Mouse (Mus musculus): Measurements from ENCODE around the gene Zfp428.

Zfp428 gene

GRCm38 (mm10) chr7:24523723-24524122, 16.9 kb downstream of the Zfp428 start:
- no peak for DNase-seq

GRCm38 (mm10) chr7:24524978-24525377, 18.2 kb downstream of the Zfp428 start:
- DNase-seq = no peak

- DNase-seq = peak; percentile 83 to 89
These were observed 19.0 kb downstream of the Zfp428 start for GRCm38 (mm10) chr7:24525686-24526420.

- DNase-seq = no peak
These were observed 22.1 kb downstream of the Zfp428 start for GRCm38 (mm10) chr7:24528861-24529260.

- peak in 1 of 2 experiments; percentile 42 for DNase-seq
These were observed 22.8 kb downstream of the Zfp428 start for GRCm38 (mm10) chr7:24529580-24529979.

GRCm38 (mm10) chr7:24530062-24530931, 23.5 kb downstream of the Zfp428 start, which contains the start of gene Irgq:
Gene Irgq (plus strand): TSS chr7:24530689.
- peak; percentile 99 for DNase-seq

- DNase-seq = peak; percentile 85 to 86
These were observed 24.6 kb downstream of the Zfp428 start for GRCm38 (mm10) chr7:24531211-24531971.

GRCm38 (mm10) chr7:24533031-24533571, 26.3 kb downstream of the Zfp428 start:
- no peak for DNase-seq

GRCm38 (mm10) chr7:24533806-24534205, 27.0 kb downstream of the Zfp428 start:
- DNase-seq = peak in 1 of 2 experiments; percentile 31

GRCm38 (mm10) chr7:24534301-24534700, 27.5 kb downstream of the Zfp428 start:
- no peak for DNase-seq

GRCm38 (mm10) chr7:24537081-24537480, 30.3 kb downstream of the Zfp428 start:
- DNase-seq = no peak

- peak; percentile 85 to 89 for DNase-seq
These were observed 30.8 kb downstream of the Zfp428 start for GRCm38 (mm10) chr7:24537591-24537990.

- DNase-seq = peak in 1 of 2 experiments; percentile 36
These were observed 31.3 kb downstream of the Zfp428 start for GRCm38 (mm10) chr7:24538154-24538553.

GRCm38 (mm10) chr7:24538701-24539100, 31.9 kb downstream of the Zfp428 start:
- no peak for DNase-seq

- DNase-seq = no peak
These were observed 32.9 kb downstream of the Zfp428 start for GRCm38 (mm10) chr7:24539686-24540085.

GRCm38 (mm10) chr7:24544506-24544905, 37.7 kb downstream of the Zfp428 start:
- no peak for DNase-seq

GRCm38 (mm10) chr7:24546068-24546614, 39.3 kb downstream of the Zfp428 start, which contains the start of the genes Pinlyp and Xrcc1:
Gene Pinlyp (minus strand): TSS chr7:24546118.
Gene Xrcc1 (plus strand): TSS chr7:24546289.
- peak in 1 of 2 experiments; percentile 34 for DNase-seq

GRCm38 (mm10) chr7:24546634-24547389, 40.0 kb downstream of the Zfp428 start:
- peak; percentile 99 to 100 for DNase-seq

GRCm38 (mm10) chr7:24547534-24548036, 40.8 kb downstream of the Zfp428 start:
- DNase-seq = peak in 1 of 2 experiments; percentile 42

GRCm38 (mm10) chr7:24551985-24552759, 45.4 kb downstream of the Zfp428 start:
- DNase-seq = no peak
